Mouse (Mus musculus): ENCODE results near the gene Olfr437. TPM values are rescaled to one million over a fixed set of nuclear protein-coding genes. Genes with fewer than 3 reads are reported as not detected.

Gene Olfr437
- polyA plus RNA-seq (2012; ENCODE audit: low replicate concordance) = not detected in 2 replicates

GRCm38 (mm10) chr6:43162982-43163381, at the start of gene Olfr437:
TSS of gene Olfr437 (plus strand) at chr6:43163282.

GRCm38 (mm10) chr6:43146267-43146666, 16.8 kb upstream of the Olfr437 start, which contains the start of gene Olfr237-ps1:
TSS of gene Olfr237-ps1 (plus strand) at chr6:43146567.

GRCm38 (mm10) chr6:43171840-43172239, 8.8 kb downstream of the Olfr437 start, which contains the start of gene Olfr13:
TSS of gene Olfr13 (plus strand) at chr6:43172140.

GRCm38 (mm10) chr6:43196781-43197180, 33.7 kb downstream of the Olfr437 start, which contains the start of gene Olfr435:
TSS of gene Olfr435 (plus strand) at chr6:43197146.

DNA sequence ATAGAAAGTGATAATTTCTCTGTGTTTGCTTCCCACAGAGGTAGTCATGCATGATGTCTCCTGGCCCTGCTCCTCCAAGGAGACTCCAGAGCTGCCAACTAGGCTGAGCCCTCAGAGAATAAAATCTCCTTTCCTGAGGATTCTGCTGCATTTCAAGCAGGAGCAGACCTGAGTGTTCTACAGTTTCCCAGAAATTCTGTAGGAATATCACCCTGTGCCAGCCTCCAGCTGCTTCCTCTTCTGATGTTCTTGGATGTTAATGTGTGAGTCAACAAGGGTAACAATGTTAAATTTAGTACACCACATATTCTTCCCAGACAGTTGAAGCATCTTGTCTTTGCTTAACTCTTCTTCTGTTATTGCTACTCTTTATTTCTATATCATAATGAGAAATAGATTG, 49.8 kb downstream of the Olfr437 start, which contains the start of gene Olfr434:
Gene Olfr434 (plus strand): TSS at position 149 of the 400 bp plus-strand sequence.

Other genes starting within 250 kb of the Olfr437 start
- not detected in 2 replicates for gene Olfr446, start 241.9 kb upstream of the Olfr437 start, polyA plus RNA-seq (2012; ENCODE audit: low replicate concordance)
- not detected in 2 replicates for gene Olfr444, start 214.2 kb upstream of the Olfr437 start, polyA plus RNA-seq (2012; ENCODE audit: low replicate concordance)
- gene Olfr441, start 56.9 kb upstream of the Olfr437 start, polyA plus RNA-seq (2012; ENCODE audit: low replicate concordance) = not detected in 2 replicates
- gene Olfr237-ps1, start 16.7 kb upstream of the Olfr437 start, polyA plus RNA-seq (2012; ENCODE audit: low replicate concordance) = not detected in 2 replicates
- not detected in 2 replicates for gene Olfr13, start 8.9 kb downstream of the Olfr437 start, polyA plus RNA-seq (2012; ENCODE audit: low replicate concordance)
- not detected in 2 replicates for gene Olfr435, start 33.9 kb downstream of the Olfr437 start, polyA plus RNA-seq (2012; ENCODE audit: low replicate concordance)
- gene Olfr434, start 49.7 kb downstream of the Olfr437 start, polyA plus RNA-seq (2012; ENCODE audit: low replicate concordance) = not detected in 2 replicates
- gene Olfr47, start 68.2 kb downstream of the Olfr437 start, polyA plus RNA-seq (2012; ENCODE audit: low replicate concordance) = not detected in 2 replicates
- gene Arhgef5, start 102.3 kb downstream of the Olfr437 start, polyA plus RNA-seq (2012; ENCODE audit: low replicate concordance) = 0.17 and 0.29 TPM in 2 replicates
- not detected in 2 replicates for gene Nobox, start 146.3 kb downstream of the Olfr437 start, polyA plus RNA-seq (2012; ENCODE audit: low replicate concordance)